Mouse (Mus musculus): Measurements from ENCODE around the gene Nlrc5. TPM values are rescaled to one million over a fixed set of nuclear protein-coding genes. Genes with fewer than 3 reads are reported as not detected.

Gene Nlrc5
- polyA plus RNA-seq, 1 experiment from 2014 or later = not detected

GRCm38 (mm10) chr8:94458567-94458966 lies 24.4 kb downstream of the Nlrc5 start:
- no peak overlapping the region for H3K9ac ChIP-seq (ENCODE audit: low read depth, low read length)
- H3K27me3 ChIP-seq (ENCODE audit: control insufficient read depth, insufficient read depth, low read length) = no peaks in the 10 kb centered on the region
- no peak for ATAC-seq (replicated peaks; ENCODE audit: insufficient number of reproducible peaks, low FRiP score, low TSS enrichment)
- H3K36me3 ChIP-seq (ENCODE audit: control insufficient read depth, insufficient read depth, low read length) = no peaks in the 10 kb centered on the region
- H3K9me3 ChIP-seq (replicated peaks; ENCODE audit: control insufficient read depth, low read length) = no peaks in the 10 kb centered on the region
- WGBS (ENCODE audit: insufficient replicate concordance) = 56% methylated on average over 2 of the region's 2 CpGs
- no peaks in the 10 kb centered on the region for H3K4me1 ChIP-seq (ENCODE audit: control insufficient read depth, insufficient read depth, low read length)
- H3K4me2 ChIP-seq = no peak overlapping the region
- H3K27ac ChIP-seq (ENCODE audit: low read depth, low read length) = no peak overlapping the region
- no peak overlapping the region for H3K4me3 ChIP-seq (ENCODE audit: low read depth, low read length)

GRCm38 (mm10) chr8:94469656-94470055 lies 35.5 kb downstream of the Nlrc5 start:
- no peaks in the 10 kb centered on the region for H3K4me1 ChIP-seq (ENCODE audit: control insufficient read depth, insufficient read depth, low read length)
- no peaks in the 10 kb centered on the region; the same call in 1 of the 2 replicates for H3K27me3 ChIP-seq (ENCODE audit: control insufficient read depth, insufficient read depth, low read length)
- H3K27ac ChIP-seq (ENCODE audit: low read depth, low read length) = no peak overlapping the region
- no peaks in the 10 kb centered on the region for H3K9me3 ChIP-seq (replicated peaks; ENCODE audit: control insufficient read depth, low read length)
- H3K4me3 ChIP-seq (ENCODE audit: low read depth, low read length) = no peak overlapping the region
- no peak overlapping the region for H3K4me2 ChIP-seq
- 73% methylated on average over 5 of the region's 5 CpGs for WGBS (ENCODE audit: insufficient replicate concordance)
- H3K36me3 ChIP-seq (ENCODE audit: control insufficient read depth, insufficient read depth, low read length) = no peaks in the 10 kb centered on the region
- ATAC-seq (replicated peaks; ENCODE audit: insufficient number of reproducible peaks, low FRiP score, low TSS enrichment) = no peak
- H3K9ac ChIP-seq (ENCODE audit: low read depth, low read length) = no peak overlapping the region

- no peaks in the 10 kb centered on the region; the same call in 1 of the 2 replicates for H3K27me3 ChIP-seq (ENCODE audit: control insufficient read depth, insufficient read depth, low read length)
- no peaks in the 10 kb centered on the region for H3K9me3 ChIP-seq (replicated peaks; ENCODE audit: control insufficient read depth, low read length)
- no peaks in the 10 kb centered on the region for H3K4me1 ChIP-seq (ENCODE audit: control insufficient read depth, insufficient read depth, low read length)
- no peak for ATAC-seq (replicated peaks; ENCODE audit: insufficient number of reproducible peaks, low FRiP score, low TSS enrichment)
- no peak overlapping the region for H3K27ac ChIP-seq (ENCODE audit: low read depth, low read length)
- 70% methylated on average over 2 of the region's 2 CpGs for WGBS (ENCODE audit: insufficient replicate concordance)
- H3K4me2 ChIP-seq = no peak overlapping the region
- H3K9ac ChIP-seq (ENCODE audit: low read depth, low read length) = no peak overlapping the region
- H3K4me3 ChIP-seq (ENCODE audit: low read depth, low read length) = no peak overlapping the region
- no peaks in the 10 kb centered on the region for H3K36me3 ChIP-seq (ENCODE audit: control insufficient read depth, insufficient read depth, low read length)
Observed at GRCm38 (mm10) chr8:94470794-94471193, 36.6 kb downstream of the Nlrc5 start.

- H3K36me3 ChIP-seq (ENCODE audit: control insufficient read depth, insufficient read depth, low read length) = no peaks in the 10 kb centered on the region
- no peaks in the 10 kb centered on the region; the same call in none of the 2 replicates for H3K27me3 ChIP-seq (ENCODE audit: control insufficient read depth, insufficient read depth, low read length)
- no peak overlapping the region for H3K4me2 ChIP-seq
- H3K9ac ChIP-seq (ENCODE audit: low read depth, low read length) = no peak overlapping the region
- H3K27ac ChIP-seq (ENCODE audit: low read depth, low read length) = no peak overlapping the region
- no peak overlapping the region for H3K4me3 ChIP-seq (ENCODE audit: low read depth, low read length)
- no peaks in the 10 kb centered on the region for H3K4me1 ChIP-seq (ENCODE audit: control insufficient read depth, insufficient read depth, low read length)
- no peaks in the 10 kb centered on the region for H3K9me3 ChIP-seq (replicated peaks; ENCODE audit: control insufficient read depth, low read length)
- WGBS (ENCODE audit: insufficient replicate concordance) = 72% methylated on average over 1 of the region's 1 CpGs
- no peak for ATAC-seq (replicated peaks; ENCODE audit: insufficient number of reproducible peaks, low FRiP score, low TSS enrichment)
Observed at GRCm38 (mm10) chr8:94471281-94471680, 37.1 kb downstream of the Nlrc5 start.

- Histone ChIP-seq H3K27me3 (ENCODE audit: control insufficient read depth, insufficient read depth, low read length) (no peaks in the 10 kb centered on the region; the same call in none of the 2 replicates), H3K4me2 (no peak overlapping the region), H3K9ac (ENCODE audit: low read depth, low read length) (no peak overlapping the region), H3K27ac (ENCODE audit: low read depth, low read length) (no peak overlapping the region), H3K9me3 (replicated peaks; ENCODE audit: control insufficient read depth, low read length) (no peaks in the 10 kb centered on the region), H3K36me3 (ENCODE audit: control insufficient read depth, insufficient read depth, low read length) (no peaks in the 10 kb centered on the region), H3K4me1 (ENCODE audit: control insufficient read depth, insufficient read depth, low read length) (no peaks in the 10 kb centered on the region), H3K4me3 (ENCODE audit: low read depth, low read length) (no peak overlapping the region)
- 81% methylated on average over 8 of the region's 8 CpGs for WGBS (ENCODE audit: insufficient replicate concordance)
- ATAC-seq (replicated peaks; ENCODE audit: insufficient number of reproducible peaks, low FRiP score, low TSS enrichment) = no peak
Observed at GRCm38 (mm10) chr8:94472741-94473140, 38.6 kb downstream of the Nlrc5 start.

- no peaks in the 10 kb centered on the region for H3K9me3 ChIP-seq (replicated peaks; ENCODE audit: control insufficient read depth, low read length)
- WGBS (ENCODE audit: insufficient replicate concordance) = 73% methylated on average over 21 of the region's 21 CpGs
- H3K9ac ChIP-seq (ENCODE audit: low read depth, low read length) = no peak overlapping the region
- no peaks in the 10 kb centered on the region for H3K4me1 ChIP-seq (ENCODE audit: control insufficient read depth, insufficient read depth, low read length)
- H3K36me3 ChIP-seq (ENCODE audit: control insufficient read depth, insufficient read depth, low read length) = no peaks in the 10 kb centered on the region
- no peak overlapping the region for H3K4me2 ChIP-seq
- no peak overlapping the region for H3K4me3 ChIP-seq (ENCODE audit: low read depth, low read length)
- H3K27ac ChIP-seq (ENCODE audit: low read depth, low read length) = no peak overlapping the region
- ATAC-seq (replicated peaks; ENCODE audit: insufficient number of reproducible peaks, low FRiP score, low TSS enrichment) = no peak
- H3K27me3 ChIP-seq (ENCODE audit: control insufficient read depth, insufficient read depth, low read length) = no peaks in the 10 kb centered on the region; the same call in none of the 2 replicates
Observed at GRCm38 (mm10) chr8:94473431-94473830, 39.3 kb downstream of the Nlrc5 start.

- Histone ChIP-seq H3K4me2 (no peak overlapping the region), H3K36me3 (ENCODE audit: control insufficient read depth, insufficient read depth, low read length) (no peaks in the 10 kb centered on the region), H3K9me3 (replicated peaks; ENCODE audit: control insufficient read depth, low read length) (no peaks in the 10 kb centered on the region), H3K9ac (ENCODE audit: low read depth, low read length) (no peak overlapping the region), H3K4me1 (ENCODE audit: control insufficient read depth, insufficient read depth, low read length) (no peaks in the 10 kb centered on the region), H3K4me3 (ENCODE audit: low read depth, low read length) (no peak overlapping the region), H3K27me3 (ENCODE audit: control insufficient read depth, insufficient read depth, low read length) (no peaks in the 10 kb centered on the region; the same call in none of the 2 replicates), H3K27ac (ENCODE audit: low read depth, low read length) (no peak overlapping the region)
- no peak for ATAC-seq (replicated peaks; ENCODE audit: insufficient number of reproducible peaks, low FRiP score, low TSS enrichment)
- WGBS (ENCODE audit: insufficient replicate concordance) = 70% methylated on average over 8 of the region's 8 CpGs
Observed at GRCm38 (mm10) chr8:94475786-94476185, 41.6 kb downstream of the Nlrc5 start.

GRCm38 (mm10) chr8:94476846-94477245 lies 42.7 kb downstream of the Nlrc5 start:
- no peaks in the 10 kb centered on the region for H3K36me3 ChIP-seq (ENCODE audit: control insufficient read depth, insufficient read depth, low read length)
- H3K27me3 ChIP-seq (ENCODE audit: control insufficient read depth, insufficient read depth, low read length) = no peaks in the 10 kb centered on the region; the same call in none of the 2 replicates
- H3K9me3 ChIP-seq (replicated peaks; ENCODE audit: control insufficient read depth, low read length) = no peaks in the 10 kb centered on the region
- H3K4me1 ChIP-seq (ENCODE audit: control insufficient read depth, insufficient read depth, low read length) = no peaks in the 10 kb centered on the region
- no peak for ATAC-seq (replicated peaks; ENCODE audit: insufficient number of reproducible peaks, low FRiP score, low TSS enrichment)
- WGBS (ENCODE audit: insufficient replicate concordance) = 75% methylated on average over 7 of the region's 7 CpGs
- no peak overlapping the region for H3K4me2 ChIP-seq
- no peak overlapping the region for H3K9ac ChIP-seq (ENCODE audit: low read depth, low read length)
- H3K27ac ChIP-seq (ENCODE audit: low read depth, low read length) = no peak overlapping the region
- H3K4me3 ChIP-seq (ENCODE audit: low read depth, low read length) = no peak overlapping the region

- no peak overlapping the region for H3K27ac ChIP-seq (ENCODE audit: low read depth, low read length)
Observed at GRCm38 (mm10) chr8:94482051-94482450, 47.9 kb downstream of the Nlrc5 start.

More at GRCm38 (mm10) chr8:94482051-94482450, 47.9 kb downstream of the Nlrc5 start:
- Histone ChIP-seq H3K9ac (ENCODE audit: low read depth, low read length) (no peak overlapping the region), H3K4me3 (ENCODE audit: low read depth, low read length) (no peak overlapping the region), H3K9me3 (replicated peaks; ENCODE audit: control insufficient read depth, low read length) (no peaks in the 10 kb centered on the region), H3K27me3 (ENCODE audit: control insufficient read depth, insufficient read depth, low read length) (no peaks in the 10 kb centered on the region; the same call in 1 of the 2 replicates), H3K36me3 (ENCODE audit: control insufficient read depth, insufficient read depth, low read length) (no peaks in the 10 kb centered on the region), H3K4me2 (no peak overlapping the region), H3K4me1 (ENCODE audit: control insufficient read depth, insufficient read depth, low read length) (no peaks in the 10 kb centered on the region)
- WGBS (ENCODE audit: insufficient replicate concordance) = 6% methylated on average over 6 of the region's 6 CpGs
- ATAC-seq (replicated peaks; ENCODE audit: insufficient number of reproducible peaks, low FRiP score, low TSS enrichment) = no peak

All from heart, embryonic 11.5 days (tissue).